Mouse (Mus musculus) megakaryocyte, embryonic 14.5 days (primary cell): Measurements from ENCODE around the gene Pkn1.

Experiments
- FLI1 ChIP-seq: IDR thresholded peaks from 2 replicates; pipeline ENCODE4 v1.6.1; 2012; ENCODE audit warnings: low read length, inconsistent platforms, mixed read lengths
- GATA1 ChIP-seq: IDR thresholded peaks from 3 replicates; pipeline ENCODE4 v1.6.1; 2012; ENCODE audit warnings: mixed read lengths, low read length, inconsistent platforms, borderline replicate concordance

DNA sequence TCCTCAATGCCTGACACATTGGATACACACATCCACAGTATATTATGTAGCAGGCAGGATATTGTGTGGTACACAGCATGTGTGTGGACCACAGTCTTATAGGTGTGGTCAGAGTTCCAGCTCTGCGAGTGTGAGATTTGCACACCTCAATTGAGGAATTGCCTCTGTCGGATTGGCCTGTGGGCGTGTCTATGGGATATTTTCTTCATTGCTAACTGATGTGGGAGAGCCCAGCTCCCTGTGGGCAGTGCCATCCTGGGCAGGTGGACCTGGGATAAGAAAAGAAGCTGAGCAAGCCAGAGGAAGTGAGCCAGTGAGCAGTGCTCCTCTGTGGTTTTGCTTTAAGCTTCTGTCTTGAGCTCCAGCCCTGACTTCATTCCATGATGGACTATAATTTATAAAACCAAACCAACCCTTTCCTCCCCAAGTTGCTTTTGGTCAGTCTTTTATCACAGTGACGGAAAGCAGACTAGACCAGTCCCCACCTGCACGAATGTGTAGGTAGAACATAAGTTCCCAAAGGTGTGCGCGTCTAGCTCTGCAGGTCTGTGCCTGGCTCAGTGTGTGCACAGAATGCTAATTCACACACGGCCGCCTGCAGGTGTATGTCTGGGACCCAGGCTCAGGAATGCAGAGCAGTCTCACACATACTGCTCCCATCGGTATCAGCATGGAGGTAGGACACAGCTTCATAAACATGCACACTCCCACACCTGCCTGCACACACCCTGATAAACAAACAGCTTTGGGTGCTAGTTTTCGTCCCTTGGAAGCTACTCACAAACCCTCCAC, 4.4 kb downstream of the Pkn1 start:
- TF ChIP-seq GATA1 (no peak), FLI1 (no peak)
